Mouse (Mus musculus) hindbrain, postnatal 0 days (tissue): ENCODE measurements at regions not wholly inside any gene's neighbourhood (a gene's known extent, or its start where the extent isn't known, plus 50 kb on each side); places are given as distances from the start of the nearest gene placed in this dataset.

Experiments used
- ATAC-seq: fragments of 200-750 bp; cut with Nextera tagmentation; 2 replicates; pipeline ENCODE4 v1.8.0; 2017; ENCODE audit warnings: mild to moderate bottlenecking, moderate TSS enrichment, moderate library complexity
- DNase-seq: peaks from one replicate; pipeline ENCODE4 v3.0.0-alpha.2; 2015; ENCODE audit warnings: low spot score
- H3K27ac ChIP-seq: fragments of 300-500 bp; sonication (generic); 2 replicates; pipeline ENCODE4 v1.5.1; 2014; ENCODE audit warnings: mild to moderate bottlenecking
- H3K27me3 ChIP-seq: fragments of 300-500 bp; sonication (generic); 2 replicates; pipeline ENCODE4 v1.6.1; 2014; ENCODE audit warnings: low read length, mixed read lengths; ENCODE audit not compliant: insufficient read depth
- H3K36me3 ChIP-seq: fragments of 300-500 bp; sonication (generic); 2 replicates; pipeline ENCODE4 v1.6.1; 2014; ENCODE audit warnings: low read length, mixed read lengths; ENCODE audit not compliant: insufficient read depth
- H3K4me1 ChIP-seq: fragments of 300-500 bp; sonication (generic); 2 replicates; pipeline ENCODE4 v1.6.1; 2014; ENCODE audit warnings: antibody characterized with exemption, low read length, mixed read lengths; ENCODE audit not compliant: insufficient read depth
- H3K4me2 ChIP-seq: fragments of 300-500 bp; sonication (generic); 2 replicates; pipeline ENCODE4 v1.6.1; 2014; ENCODE audit warnings: low read depth, mild to moderate bottlenecking, low read length, moderate library complexity, mixed read lengths
- H3K4me3 ChIP-seq: fragments of 300-500 bp; sonication (generic); 2 replicates; pipeline ENCODE4 v1.5.1; 2014; ENCODE audit warnings: low read length
- H3K9ac ChIP-seq: fragments of 300-500 bp; sonication (generic); replicated peaks from 2 replicates; pipeline ENCODE4 v1.6.1; 2014; ENCODE audit warnings: mild to moderate bottlenecking, low read length, moderate library complexity, mixed read lengths
- H3K9me3 ChIP-seq: fragments of 300-500 bp; sonication (generic); 2 replicates; pipeline ENCODE4 v1.6.1; 2016; ENCODE audit warnings: low read length, mixed read lengths
- CTCF ChIP-seq: IDR thresholded peaks from 2 replicates; pipeline ENCODE4 v1.5.1; 2016; ENCODE audit warnings: antibody characterized with exemption, control low read depth, low read depth
- WGBS: fragments of 180-500 bp; shearing (Covaris S2); extraction: QIAGEN DNeasy Blood & Tissue Kit; methylation state at CpG from one replicate; pipeline ENCODE4 v1.1.7; 2014; 5-methylcytosine and 5-hydroxymethylcytosine counted together

DNA sequence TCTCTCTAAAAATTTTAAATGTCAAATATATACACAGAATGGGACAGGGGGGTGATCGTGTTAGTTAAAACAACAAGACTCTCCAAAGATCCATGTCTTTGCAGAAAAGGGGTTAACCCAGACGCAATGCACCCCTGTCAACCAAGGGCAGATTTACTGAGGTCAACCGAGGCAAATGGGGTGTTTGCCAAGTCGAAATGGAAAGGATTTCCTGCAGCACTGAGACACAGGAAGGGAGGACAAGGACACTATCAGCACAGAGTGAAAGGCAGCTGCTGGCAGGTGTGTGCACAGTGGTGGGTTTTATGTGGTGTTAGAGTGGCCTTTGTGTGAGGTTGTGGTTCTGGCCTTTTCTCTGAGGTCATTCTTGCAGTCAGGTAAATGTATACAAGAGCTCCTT is 226.7 kb downstream of the Ankrd16 start:
- WGBS: 68% methylated on average over 4 of the region's 4 CpGs
- no peaks in the 10 kb centered on the region for H3K27me3 ChIP-seq
- H3K4me3 ChIP-seq: no peak overlapping the region
- no peak for ATAC-seq
- no peaks in the 10 kb centered on the region for H3K36me3 ChIP-seq
- no peak overlapping the region for H3K27ac ChIP-seq
- no peak for TF ChIP-seq CTCF
- H3K4me2 ChIP-seq: no peak overlapping the region
- no peaks in the 10 kb centered on the region for H3K9me3 ChIP-seq
- no peak for DNase-seq
- H3K4me1 ChIP-seq: no peaks in the 10 kb centered on the region
- no peak overlapping the region for H3K9ac ChIP-seq

DNA sequence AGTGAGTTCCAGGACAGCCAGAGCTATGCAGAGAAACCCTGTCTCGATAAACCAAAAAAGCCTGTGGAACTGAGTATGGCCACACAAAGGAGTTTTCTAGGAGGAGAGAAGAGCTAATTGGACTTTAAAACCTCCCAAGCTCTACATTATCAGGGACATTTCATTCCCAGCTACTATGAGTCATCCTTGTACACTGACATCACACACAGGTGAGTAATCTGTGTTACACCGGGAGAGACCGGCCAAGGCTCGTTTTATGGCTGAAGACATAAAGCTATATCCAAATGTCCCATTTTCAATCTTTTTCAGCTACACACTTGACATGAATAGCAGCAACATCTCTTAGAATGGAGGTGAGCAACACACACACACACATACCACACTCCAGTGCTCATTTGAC is 229.5 kb downstream of the Ankrd16 start:
- DNase-seq (no peak), ATAC-seq (no peak)
- TF ChIP-seq CTCF: no peak
- no peak overlapping the region for H3K9ac ChIP-seq
- no peaks in the 10 kb centered on the region for H3K27me3 ChIP-seq
- H3K4me2 ChIP-seq: no peak overlapping the region
- 94% methylated on average over 4 of the region's 4 CpGs for WGBS
- no peaks in the 10 kb centered on the region for H3K9me3 ChIP-seq
- H3K36me3 ChIP-seq: no peaks in the 10 kb centered on the region
- no peak overlapping the region for H3K4me3 ChIP-seq
- H3K4me1 ChIP-seq: no peaks in the 10 kb centered on the region
- H3K27ac ChIP-seq: no peak overlapping the region

DNA sequence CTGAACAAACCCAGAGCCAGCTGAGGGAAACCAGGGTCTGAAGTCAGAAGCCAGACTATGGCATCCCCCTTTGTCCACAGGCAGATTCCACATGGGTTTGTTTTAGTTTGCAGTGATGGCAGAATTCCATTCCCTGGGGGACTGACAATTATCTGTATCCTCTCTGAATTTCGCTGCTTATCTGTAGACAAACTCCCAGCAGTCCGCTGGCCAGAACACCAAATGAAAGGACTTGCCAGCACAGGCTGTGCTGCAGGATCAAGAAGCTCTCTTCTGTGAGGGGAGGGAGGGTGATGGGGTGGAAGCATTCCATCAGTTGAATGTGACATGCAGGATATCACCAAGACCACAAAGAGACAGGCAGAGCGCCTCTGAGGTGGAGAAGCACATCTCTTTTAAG is 233.8 kb downstream of the Ankrd16 start:
- no peak for TF ChIP-seq CTCF
- no peaks in the 10 kb centered on the region for H3K4me1 ChIP-seq
- no peak; the same call in 1 of the 2 replicates for ATAC-seq
- no peak overlapping the region for H3K4me2 ChIP-seq
- H3K4me3 ChIP-seq: no peak overlapping the region
- no peaks in the 10 kb centered on the region for H3K27me3 ChIP-seq
- no peaks in the 10 kb centered on the region for H3K36me3 ChIP-seq
- no peak overlapping the region for H3K9ac ChIP-seq
- H3K9me3 ChIP-seq: no peaks in the 10 kb centered on the region
- peak; percentile 4 for DNase-seq
- WGBS: 61% methylated on average over 3 of the region's 3 CpGs
- H3K27ac ChIP-seq: no peak overlapping the region

DNA sequence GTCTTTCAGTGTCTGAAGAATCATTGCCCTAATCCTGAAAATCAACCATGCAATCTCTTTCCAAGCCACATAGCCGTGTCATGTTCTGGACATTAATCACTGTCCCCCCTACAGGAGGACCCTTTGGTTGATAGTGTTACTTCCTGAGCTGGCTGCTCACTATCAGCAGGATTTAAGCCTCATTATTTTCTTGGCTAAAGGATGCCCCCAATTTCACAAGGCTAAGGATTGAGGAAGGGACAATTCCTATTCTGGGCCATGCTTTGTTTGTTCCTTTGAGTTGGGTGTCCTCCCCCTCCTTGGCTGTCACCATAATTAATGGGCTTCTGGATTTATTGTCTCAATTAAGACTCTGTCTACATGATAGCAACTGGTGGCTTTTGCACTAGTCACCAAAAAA is 241.9 kb downstream of the Ankrd16 start:
- ATAC-seq (0 out of 2 replicates have a peak, but pooled peaks have one; percentile 21), DNase-seq (peak; percentile 3)
- H3K4me3 ChIP-seq: no peak overlapping the region
- no peaks in the 10 kb centered on the region for H3K27me3 ChIP-seq
- no peak overlapping the region for H3K27ac ChIP-seq
- H3K4me1 ChIP-seq: no peaks in the 10 kb centered on the region
- no peaks in the 10 kb centered on the region for H3K36me3 ChIP-seq
- 21% methylated on average over 1 of the region's 1 CpGs for WGBS
- H3K4me2 ChIP-seq: no peak overlapping the region
- TF ChIP-seq CTCF: no peak
- no peaks in the 10 kb centered on the region for H3K9me3 ChIP-seq
- H3K9ac ChIP-seq: no peak overlapping the region

DNA sequence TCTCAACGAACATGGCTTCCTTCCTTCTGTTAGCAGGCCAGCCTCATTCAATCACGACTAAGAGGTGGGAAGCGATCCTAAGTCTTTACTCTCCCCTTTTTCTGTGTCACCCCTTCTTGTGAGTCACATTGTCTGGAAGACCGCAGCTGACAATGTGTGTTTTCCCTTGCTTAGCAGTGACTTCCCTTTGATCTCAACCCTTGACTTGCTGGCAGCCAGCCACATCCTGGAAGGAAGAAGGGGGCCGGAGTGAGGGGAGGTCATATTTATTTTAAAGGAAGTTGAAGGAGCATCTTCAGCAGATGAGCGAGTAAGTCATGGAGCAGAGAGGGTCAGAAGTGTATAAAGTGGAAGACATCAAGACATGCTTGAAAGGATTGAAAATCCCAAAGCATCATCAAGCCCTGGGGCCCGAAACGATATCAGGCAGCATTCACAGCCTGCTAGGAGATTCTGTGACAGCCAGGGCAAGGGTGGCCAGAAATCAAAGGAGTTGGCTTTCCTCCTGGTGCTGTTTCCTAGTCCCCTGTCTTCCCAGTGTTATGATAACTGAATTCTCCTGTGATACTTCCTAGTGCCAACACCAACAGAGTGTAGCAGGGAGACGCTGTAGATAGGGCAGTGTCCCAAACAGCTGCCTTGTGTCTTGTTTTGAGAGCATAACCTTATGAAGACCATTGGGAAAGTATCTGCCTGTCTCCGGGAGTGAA is 245.9 kb downstream of the Ankrd16 start:
- H3K4me3 ChIP-seq: no peak overlapping the region
- H3K9me3 ChIP-seq: no peaks in the 10 kb centered on the region
- H3K4me2 ChIP-seq: no peak overlapping the region
- WGBS: 48% methylated on average over 10 of the region's 10 CpGs
- TF ChIP-seq CTCF: no peak
- no peaks in the 10 kb centered on the region for H3K36me3 ChIP-seq
- H3K27me3 ChIP-seq: no peaks in the 10 kb centered on the region
- H3K4me1 ChIP-seq: no peaks in the 10 kb centered on the region
- H3K9ac ChIP-seq: no peak overlapping the region
- ATAC-seq (no peak), DNase-seq (no peak)
- no peak overlapping the region for H3K27ac ChIP-seq

DNA sequence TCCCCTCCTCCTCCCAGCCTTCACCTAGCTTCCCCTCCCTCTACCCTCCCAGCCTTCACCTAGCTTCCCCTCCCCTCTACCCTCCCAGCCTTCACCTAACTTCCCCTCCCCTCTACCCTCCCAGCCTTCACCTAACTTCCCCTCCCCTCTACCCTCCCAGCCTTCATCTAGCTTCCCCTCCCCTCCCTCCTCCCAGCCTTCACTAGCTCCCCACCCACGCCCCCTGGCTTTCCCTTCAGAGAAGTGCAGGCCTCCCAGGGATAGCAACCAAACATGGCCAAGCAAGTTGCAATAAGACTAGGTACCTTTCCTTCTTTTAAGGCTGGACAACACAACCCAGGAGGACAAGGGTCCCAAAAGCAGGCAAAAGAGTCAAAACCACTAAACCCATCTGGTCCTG is 248.5 kb downstream of the Ankrd16 start:
- Histone ChIP-seq H3K4me3 (no peak overlapping the region), H3K36me3 (no peaks in the 10 kb centered on the region), H3K27me3 (no peaks in the 10 kb centered on the region), H3K4me2 (no peak overlapping the region), H3K4me1 (no peaks in the 10 kb centered on the region), H3K9me3 (no peaks in the 10 kb centered on the region), H3K9ac (no peak overlapping the region), H3K27ac (no peak overlapping the region)
- ATAC-seq (no peak), DNase-seq (no peak)
- 58% methylated on average over 1 of the region's 1 CpGs for WGBS
- no peak for TF ChIP-seq CTCF

DNA sequence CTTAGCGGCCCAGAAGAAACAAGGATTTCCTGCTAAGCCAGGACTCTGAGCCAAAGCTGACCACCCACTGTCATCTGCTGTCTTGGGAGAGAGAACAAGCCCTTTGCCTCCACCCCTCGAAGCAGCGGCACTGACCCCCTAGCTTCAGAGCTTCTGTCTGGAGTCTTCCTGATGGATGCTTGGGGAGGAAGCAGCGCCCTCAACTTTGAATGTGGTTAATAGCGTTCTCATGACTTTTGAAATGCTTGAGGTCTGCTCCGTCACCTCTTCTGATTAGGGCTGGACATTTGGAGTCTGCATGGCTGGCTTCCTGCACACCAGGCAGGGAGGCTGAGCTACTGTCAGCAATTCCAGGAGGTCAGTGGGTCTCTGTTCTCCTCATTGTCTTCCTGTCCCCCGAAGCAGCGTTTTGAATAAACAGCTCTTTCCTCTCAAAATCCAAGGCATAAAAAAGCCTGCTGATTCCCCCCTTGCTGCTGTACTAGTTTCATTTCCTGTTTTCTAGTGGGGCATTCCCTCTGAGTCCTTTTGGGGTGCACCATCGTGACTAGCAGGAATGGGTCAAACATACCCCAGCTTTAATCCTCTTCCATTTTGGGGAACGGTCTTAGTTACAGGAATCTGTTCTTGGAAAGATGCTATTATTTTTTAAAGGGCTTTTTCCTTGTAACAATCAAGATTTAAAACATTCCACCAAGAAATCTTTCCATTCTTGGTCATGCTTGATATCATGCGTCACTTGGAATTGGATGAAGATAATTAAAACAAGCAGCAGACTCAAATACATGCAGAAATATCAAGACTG is 256.0 kb downstream of the Ankrd16 start:
- no peak for TF ChIP-seq CTCF
- Histone ChIP-seq H3K4me2 (peak overlapping the region; percentile 16; the same call in 1 of the 2 replicates), H3K4me3 (no peak overlapping the region), H3K27ac (no peak overlapping the region; the same call in 1 of the 2 replicates), H3K36me3 (no peaks in the 10 kb centered on the region), H3K9me3 (no peaks in the 10 kb centered on the region), H3K9ac (no peak overlapping the region), H3K27me3 (no peaks in the 10 kb centered on the region), H3K4me1 (no peaks in the 10 kb centered on the region)
- 69% methylated on average over 11 of the region's 11 CpGs for WGBS
- ATAC-seq: no peak
- no peak for DNase-seq
